Mouse (Mus musculus) kidney, embryonic 16.5 days (tissue): ENCODE measurements around the gene B4galt5. TPM values are rescaled to one million over a fixed set of nuclear protein-coding genes. Genes with fewer than 3 reads are reported as not detected.
A peak's percentile ranks its signal among the peaks of the same experiment; 100 is the strongest.

Experiments
- ATAC-seq: fragments of 200-750 bp; cut with Nextera tagmentation; 2 replicates; pipeline ENCODE4 v1.8.0; 2017; ENCODE audit warnings: moderate TSS enrichment; ENCODE audit not compliant: low FRiP score, low TSS enrichment
- H3K27ac ChIP-seq: fragments of 300-500 bp; sonication (generic); 2 replicates; pipeline ENCODE4 v1.5.1; 2014; ENCODE audit warnings: low read length
- H3K27me3 ChIP-seq: fragments of 300-500 bp; sonication (generic); 2 replicates; pipeline ENCODE4 v1.6.1; 2014; ENCODE audit warnings: low read length, control low read depth, mixed read lengths; ENCODE audit not compliant: insufficient read depth
- H3K36me3 ChIP-seq: fragments of 300-500 bp; sonication (generic); 2 replicates; pipeline ENCODE4 v1.6.1; 2014; ENCODE audit warnings: low read length, control low read depth, mixed read lengths; ENCODE audit not compliant: insufficient read depth
- H3K4me1 ChIP-seq: fragments of 300-500 bp; sonication (generic); 2 replicates; pipeline ENCODE4 v1.6.1; 2014; ENCODE audit warnings: low read length, control low read depth, mixed read lengths; ENCODE audit not compliant: insufficient read depth
- H3K4me2 ChIP-seq: fragments of 300-500 bp; sonication (generic); replicated peaks from 2 replicates; pipeline ENCODE4 v1.6.1; 2014; ENCODE audit warnings: low read depth, low read length
- H3K4me3 ChIP-seq: fragments of 300-500 bp; sonication (generic); 2 replicates; pipeline ENCODE4 v1.5.1; 2014; ENCODE audit warnings: mild to moderate bottlenecking, low read length
- H3K9ac ChIP-seq: fragments of 300-500 bp; sonication (generic); replicated peaks from 2 replicates; pipeline ENCODE4 v1.6.1; 2014; ENCODE audit warnings: low read length
- H3K9me3 ChIP-seq: fragments of 300-500 bp; sonication (generic); 2 replicates; pipeline ENCODE4 v1.6.1; 2016; ENCODE audit warnings: low read length, control low read depth
- WGBS: fragments of 180-500 bp; shearing (Covaris S2); extraction: QIAGEN DNeasy Blood & Tissue Kit; methylation state at CpG from one replicate; pipeline ENCODE4 v1.1.7; 2014; 5-methylcytosine and 5-hydroxymethylcytosine counted together
- polyA plus RNA-seq: library from polyadenylated mRNA; unstranded; fragments of >200 nt; fragmentation: Nextera tagmentation; extraction: Ambion mirVana; gene quantifications from 2 replicates; pipeline ENCODE4 v1.2.1, GENCODE M21; 2015

The B4galt5 gene
- polyA plus RNA-seq, 1 experiment from 2014 or later, result 8.9 TPM

GRCm38 (mm10) chr2:167367325-167367724 lies 18.3 kb upstream of the B4galt5 start:
- WGBS, result 50% methylated on average over 6 of the region's 7 CpGs
- Histone ChIP-seq H3K4me1 (0 out of 2 replicates have a peak, but pooled peaks cover 4% of the 10 kb centered on the region), H3K9me3 (no peaks in the 10 kb centered on the region), H3K27me3 (no peaks in the 10 kb centered on the region), H3K4me2 (no peak overlapping the region), H3K4me3 (no peak overlapping the region), H3K9ac (no peak overlapping the region), H3K36me3 (no peaks in the 10 kb centered on the region), H3K27ac (no peak overlapping the region)
- ATAC-seq, result no peak

- ATAC-seq, result no peak
- no peak overlapping the region for H3K4me2 ChIP-seq
- no peak overlapping the region for H3K27ac ChIP-seq
- no peaks in the 10 kb centered on the region for H3K27me3 ChIP-seq
- H3K9ac ChIP-seq, result no peak overlapping the region
- H3K4me1 ChIP-seq, result 0 out of 2 replicates have a peak, but pooled peaks cover 4% of the 10 kb centered on the region
- WGBS, result 93% methylated on average over 2 of the region's 2 CpGs
- no peaks in the 10 kb centered on the region for H3K9me3 ChIP-seq
- H3K4me3 ChIP-seq, result no peak overlapping the region
- no peaks in the 10 kb centered on the region for H3K36me3 ChIP-seq
These were observed 16.1 kb upstream of the B4galt5 start for GRCm38 (mm10) chr2:167365063-167365462.

GRCm38 (mm10) chr2:167363272-167364045 lies 14.5 kb upstream of the B4galt5 start:
- H3K27ac ChIP-seq, result no peak overlapping the region
- 81% methylated on average over 9 of the region's 9 CpGs for WGBS
- no peaks in the 10 kb centered on the region for H3K27me3 ChIP-seq
- no peak overlapping the region for H3K4me3 ChIP-seq
- H3K4me2 ChIP-seq, result no peak overlapping the region
- 0 out of 2 replicates have a peak, but pooled peaks cover 4% of the 10 kb centered on the region for H3K4me1 ChIP-seq
- no peak overlapping the region for H3K9ac ChIP-seq
- no peaks in the 10 kb centered on the region for H3K36me3 ChIP-seq
- no peak for ATAC-seq
- no peaks in the 10 kb centered on the region for H3K9me3 ChIP-seq

- no peak overlapping the region for H3K4me3 ChIP-seq
- no peak overlapping the region for H3K27ac ChIP-seq
- no peak for ATAC-seq
- H3K27me3 ChIP-seq, result no peaks in the 10 kb centered on the region
- peaks cover 11% of the 10 kb centered on the region; the same call in 1 of the 2 replicates for H3K4me1 ChIP-seq
- H3K9ac ChIP-seq, result no peak overlapping the region
- no peaks in the 10 kb centered on the region for H3K9me3 ChIP-seq
- no peaks in the 10 kb centered on the region for H3K36me3 ChIP-seq
- no peak overlapping the region for H3K4me2 ChIP-seq
- 56% methylated on average over 2 of the region's 2 CpGs for WGBS
These were observed 9.5 kb upstream of the B4galt5 start for GRCm38 (mm10) chr2:167358499-167358898.

GRCm38 (mm10) chr2:167356885-167357284 lies 7.9 kb upstream of the B4galt5 start:
- H3K9me3 ChIP-seq, result no peaks in the 10 kb centered on the region
- H3K27me3 ChIP-seq, result no peaks in the 10 kb centered on the region
- peaks cover 22% of the 10 kb centered on the region; the same call in 1 of the 2 replicates for H3K4me1 ChIP-seq
- no peak overlapping the region for H3K4me3 ChIP-seq
- no peak; the same call in 1 of the 2 replicates for ATAC-seq
- no peak overlapping the region for H3K4me2 ChIP-seq
- H3K27ac ChIP-seq, result no peak overlapping the region
- no peaks in the 10 kb centered on the region for H3K36me3 ChIP-seq
- no peak overlapping the region for H3K9ac ChIP-seq

GRCm38 (mm10) chr2:167354611-167355165 lies 5.7 kb upstream of the B4galt5 start:
- Histone ChIP-seq H3K4me3 (no peak overlapping the region), H3K27ac (no peak overlapping the region; the same call in 1 of the 2 replicates), H3K4me2 (no peak overlapping the region), H3K27me3 (no peaks in the 10 kb centered on the region), H3K9ac (no peak overlapping the region), H3K36me3 (no peaks in the 10 kb centered on the region), H3K4me1 (peaks cover 43% of the 10 kb centered on the region), H3K9me3 (no peaks in the 10 kb centered on the region)
- no peak for ATAC-seq
- 75% methylated on average over 9 of the region's 9 CpGs for WGBS

GRCm38 (mm10) chr2:167354046-167354445 lies 5.1 kb upstream of the B4galt5 start:
- Histone ChIP-seq H3K4me1 (peaks cover 44% of the 10 kb centered on the region), H3K27ac (peak overlapping the region; percentile 41; the same call in 1 of the 2 replicates), H3K4me3 (no peak overlapping the region), H3K9me3 (no peaks in the 10 kb centered on the region), H3K27me3 (no peaks in the 10 kb centered on the region), H3K9ac (no peak overlapping the region), H3K4me2 (no peak overlapping the region), H3K36me3 (no peaks in the 10 kb centered on the region)
- ATAC-seq, result no peak
- 58% methylated on average over 8 of the region's 8 CpGs for WGBS

GRCm38 (mm10) chr2:167352496-167352895 lies 3.5 kb upstream of the B4galt5 start:
- no peak overlapping the region for H3K4me3 ChIP-seq
- H3K9me3 ChIP-seq, result no peaks in the 10 kb centered on the region
- H3K9ac ChIP-seq, result no peak overlapping the region
- H3K27me3 ChIP-seq, result no peaks in the 10 kb centered on the region
- no peak for ATAC-seq
- H3K27ac ChIP-seq, result peak overlapping the region; percentile 41; the same call in 1 of the 2 replicates
- WGBS, result 69% methylated on average over 6 of the region's 6 CpGs
- H3K4me2 ChIP-seq, result no peak overlapping the region
- H3K4me1 ChIP-seq, result peaks cover 54% of the 10 kb centered on the region
- H3K36me3 ChIP-seq, result no peaks in the 10 kb centered on the region

- Histone ChIP-seq H3K4me2 (no peak overlapping the region), H3K9ac (0 out of 2 replicates have a peak overlapping the region, but pooled peaks have one; percentile 44), H3K9me3 (no peaks in the 10 kb centered on the region), H3K27me3 (no peaks in the 10 kb centered on the region), H3K4me1 (peaks cover 60% of the 10 kb centered on the region), H3K4me3 (no peak overlapping the region), H3K36me3 (no peaks in the 10 kb centered on the region), H3K27ac (peak overlapping the region; percentile 20; the same call in 1 of the 2 replicates)
- 23% methylated on average over 9 of the region's 9 CpGs for WGBS
- no peak for ATAC-seq
These were observed 2.5 kb upstream of the B4galt5 start for GRCm38 (mm10) chr2:167351371-167351951.
